Mouse (Mus musculus): ENCODE results near the gene Aadacl3.

DNA sequence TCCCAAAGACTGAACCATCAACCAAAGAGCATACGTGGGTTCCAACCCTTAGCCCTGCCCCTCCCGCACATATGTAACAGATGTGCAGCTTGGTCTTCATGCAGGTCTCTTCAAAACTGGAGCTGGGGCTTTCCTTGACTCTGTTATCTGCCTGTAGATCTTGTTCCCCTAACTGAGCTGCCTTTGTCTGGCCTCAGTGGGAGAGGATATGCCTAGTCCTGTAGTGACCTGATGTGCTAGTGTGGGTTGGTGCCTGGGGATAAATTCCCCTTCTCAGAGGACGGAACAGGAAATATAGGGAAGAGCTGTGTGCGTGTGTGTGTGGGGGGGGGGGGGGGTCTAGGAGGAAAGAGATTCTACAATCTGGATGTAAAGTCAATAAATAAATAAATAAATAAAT is 22.5 kb downstream of the Aadacl3 start:
- TF ChIP-seq POLR2A (IDR thresholded peaks at IDR 0.05; ENCODE audit: insufficient read length, low read depth) (no peak), USF1 (IDR thresholded peaks at IDR 0.05; ENCODE audit: low read depth) (no peak), E2F4 (IDR thresholded peaks at IDR 0.05; ENCODE audit: insufficient read depth) (no peak)
